Mouse (Mus musculus): Measurements from ENCODE around the gene Capza1. TPM values are rescaled to one million over a fixed set of nuclear protein-coding genes. Genes with fewer than 3 reads are reported as not detected.
A peak's percentile ranks its signal among the peaks of the same experiment; 100 is the strongest.
"Not testable (repeated sequence)": the region's sequence is repeated elsewhere in the genome, so short reads cannot be mapped to it uniquely, and the experiment has no call there.

Capza1 gene
- polyA plus RNA-seq, 1 experiment from 2014 or later: 149 TPM

GRCm38 (mm10) chr3:104822413-104822812 lies 41.9 kb downstream of the Capza1 start:
- no peak overlapping the region for H3K4me2 ChIP-seq (ENCODE audit: low read length)
- H3K27me3 ChIP-seq (ENCODE audit: control insufficient read depth, insufficient read depth, low read depth, low read length): no peaks in the 10 kb centered on the region
- no peak for ATAC-seq
- 88% methylated on average over 3 of the region's 3 CpGs for WGBS
- peaks cover 10% of the 10 kb centered on the region; the same call in 1 of the 2 replicates for H3K36me3 ChIP-seq (ENCODE audit: control insufficient read depth, insufficient read depth, low read length)
- H3K4me3 ChIP-seq (ENCODE audit: low read depth, low read length): no peak overlapping the region
- H3K9ac ChIP-seq (ENCODE audit: low read depth, low read length): no peak overlapping the region
- H3K4me1 ChIP-seq (ENCODE audit: control insufficient read depth, insufficient read depth, low read length): peaks cover 4% of the 10 kb centered on the region; the same call in 1 of the 2 replicates
- no peak overlapping the region for H3K27ac ChIP-seq (ENCODE audit: low read length)
- no peaks in the 10 kb centered on the region for H3K9me3 ChIP-seq (replicated peaks; ENCODE audit: control insufficient read depth, low read length, poor library complexity, severe bottlenecking)

GRCm38 (mm10) chr3:104820426-104820825 lies 43.9 kb downstream of the Capza1 start:
- H3K9me3 ChIP-seq (replicated peaks; ENCODE audit: control insufficient read depth, low read length, poor library complexity, severe bottlenecking): no peaks in the 10 kb centered on the region
- H3K9ac ChIP-seq (ENCODE audit: low read depth, low read length): no peak overlapping the region
- H3K4me1 ChIP-seq (ENCODE audit: control insufficient read depth, insufficient read depth, low read length): peaks cover 8% of the 10 kb centered on the region
- H3K4me3 ChIP-seq (ENCODE audit: low read depth, low read length): no peak overlapping the region
- H3K27me3 ChIP-seq (ENCODE audit: control insufficient read depth, insufficient read depth, low read depth, low read length): no peaks in the 10 kb centered on the region
- ATAC-seq: no peak
- peaks cover 9% of the 10 kb centered on the region; the same call in 1 of the 2 replicates for H3K36me3 ChIP-seq (ENCODE audit: control insufficient read depth, insufficient read depth, low read length)
- WGBS: 45% methylated on average over 1 of the region's 1 CpGs
- no peak overlapping the region for H3K27ac ChIP-seq (ENCODE audit: low read length)
- no peak overlapping the region for H3K4me2 ChIP-seq (ENCODE audit: low read length)

GRCm38 (mm10) chr3:104818749-104819134 lies 45.6 kb downstream of the Capza1 start:
- no peaks in the 10 kb centered on the region for H3K27me3 ChIP-seq (ENCODE audit: control insufficient read depth, insufficient read depth, low read depth, low read length)
- peaks cover 8% of the 10 kb centered on the region for H3K4me1 ChIP-seq (ENCODE audit: control insufficient read depth, insufficient read depth, low read length)
- 6% methylated on average over 3 of the region's 3 CpGs for WGBS
- no peaks in the 10 kb centered on the region for H3K9me3 ChIP-seq (replicated peaks; ENCODE audit: control insufficient read depth, low read length, poor library complexity, severe bottlenecking)
- no peak overlapping the region for H3K9ac ChIP-seq (ENCODE audit: low read depth, low read length)
- H3K36me3 ChIP-seq (ENCODE audit: control insufficient read depth, insufficient read depth, low read length): peaks cover 8% of the 10 kb centered on the region; the same call in 1 of the 2 replicates
- H3K4me2 ChIP-seq (ENCODE audit: low read length): peak overlapping the region; percentile 96
- H3K27ac ChIP-seq (ENCODE audit: low read length): no peak overlapping the region
- H3K4me3 ChIP-seq (ENCODE audit: low read depth, low read length): peak overlapping the region; percentile 67
- no peak for ATAC-seq

DNA sequence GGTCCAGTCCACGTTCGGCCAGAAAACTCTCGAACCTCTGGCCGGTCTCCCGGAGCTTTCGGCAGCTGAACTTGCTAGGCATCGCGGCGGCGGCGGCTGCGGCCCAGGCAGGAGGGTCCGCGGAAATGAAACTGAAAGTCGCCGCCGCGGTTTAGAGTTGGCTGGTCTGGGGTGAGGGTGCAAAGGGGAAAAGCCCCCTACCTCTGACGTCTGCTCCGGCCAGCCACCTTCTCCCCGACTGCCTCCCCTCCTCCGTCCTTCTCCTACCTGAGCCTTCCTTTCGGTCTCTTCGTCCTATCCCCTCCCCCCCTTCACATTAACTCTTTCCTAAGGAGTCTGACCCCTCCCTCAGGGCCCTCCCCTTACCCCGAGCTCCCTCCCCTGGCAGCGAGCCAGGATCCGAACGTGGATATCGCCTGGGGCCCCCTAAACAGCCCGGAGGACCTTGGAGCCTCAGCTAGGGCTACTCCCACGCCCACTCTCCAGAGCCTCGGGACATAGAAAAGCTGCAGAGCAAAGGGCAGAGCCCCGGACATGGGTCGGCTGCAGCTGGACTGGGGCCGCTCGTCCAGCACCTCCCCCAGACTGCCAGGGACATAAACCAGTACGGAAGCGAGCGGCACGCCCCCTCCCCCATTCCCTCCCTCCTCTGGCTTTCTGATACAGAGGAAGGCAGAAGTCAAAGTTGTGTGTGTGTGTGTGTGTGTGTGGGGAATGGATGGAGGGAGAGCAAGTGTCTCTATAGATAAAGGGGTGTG lies 46.1 kb downstream of the Capza1 start, which contains the start of gene Mov10:
TSS of gene Mov10 (minus strand) at position 573 of the 758 bp plus-strand sequence.
- WGBS: under 1% methylated on average over 40 of the region's 40 CpGs
- Histone ChIP-seq H3K4me2 (ENCODE audit: low read length) (peak within 1 kb of the TSS; percentile 96), H3K9ac (ENCODE audit: low read depth, low read length) (peak within 1 kb of the TSS; percentile 64), H3K27me3 (ENCODE audit: control insufficient read depth, insufficient read depth, low read depth, low read length) (no peaks in the 10 kb centered on the region), H3K27ac (ENCODE audit: low read length) (peak within 1 kb of the TSS; percentile 17), H3K4me1 (ENCODE audit: control insufficient read depth, insufficient read depth, low read length) (peaks cover 8% of the 10 kb centered on the region), H3K9me3 (replicated peaks; ENCODE audit: control insufficient read depth, low read length, poor library complexity, severe bottlenecking) (no peaks in the 10 kb centered on the region), H3K4me3 (ENCODE audit: low read depth, low read length) (peak within 1 kb of the TSS; percentile 67), H3K36me3 (ENCODE audit: control insufficient read depth, insufficient read depth, low read length) (peaks cover 8% of the 10 kb centered on the region; the same call in 1 of the 2 replicates)
- peak; percentile 78 for ATAC-seq

DNA sequence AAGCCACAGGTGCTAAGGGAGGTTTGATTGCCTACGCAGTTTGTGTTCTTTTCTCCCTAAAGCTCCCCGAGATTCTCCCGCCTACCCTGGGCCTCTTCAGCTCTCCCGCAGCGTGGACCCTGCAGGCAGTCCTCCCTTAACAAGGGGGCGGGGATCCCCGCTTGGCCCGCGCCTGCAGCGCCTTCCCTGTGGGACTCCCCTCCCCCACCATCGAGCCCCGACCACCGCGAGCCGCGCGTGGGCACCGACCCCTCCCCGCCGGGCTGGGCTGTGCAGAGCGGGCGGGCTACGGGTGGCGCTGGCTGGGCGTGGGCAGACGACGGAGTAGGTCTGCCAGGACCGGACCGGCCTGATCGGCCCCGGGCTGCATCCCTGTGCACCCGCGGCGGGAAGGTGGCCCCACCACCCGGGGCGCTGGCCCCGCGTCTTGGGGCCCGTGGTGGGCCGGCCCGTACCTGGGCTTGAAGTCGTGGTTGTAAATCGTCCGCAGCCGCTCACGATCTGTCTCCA lies 46.8 kb downstream of the Capza1 start:
- H3K9me3 ChIP-seq (replicated peaks; ENCODE audit: control insufficient read depth, low read length, poor library complexity, severe bottlenecking): no peaks in the 10 kb centered on the region
- H3K4me1 ChIP-seq (ENCODE audit: control insufficient read depth, insufficient read depth, low read length): peaks cover 8% of the 10 kb centered on the region
- H3K4me3 ChIP-seq (ENCODE audit: low read depth, low read length): peak overlapping the region; percentile 67
- no peaks in the 10 kb centered on the region for H3K27me3 ChIP-seq (ENCODE audit: control insufficient read depth, insufficient read depth, low read depth, low read length)
- peaks cover 8% of the 10 kb centered on the region; the same call in 1 of the 2 replicates for H3K36me3 ChIP-seq (ENCODE audit: control insufficient read depth, insufficient read depth, low read length)
- H3K27ac ChIP-seq (ENCODE audit: low read length): peak overlapping the region; percentile 17
- H3K9ac ChIP-seq (ENCODE audit: low read depth, low read length): peak overlapping the region; percentile 64
- WGBS: under 1% methylated on average over 46 of the region's 46 CpGs
- H3K4me2 ChIP-seq (ENCODE audit: low read length): peak overlapping the region; percentile 96
- peak; percentile 88 for ATAC-seq

- peaks cover 8% of the 10 kb centered on the region for H3K4me1 ChIP-seq (ENCODE audit: control insufficient read depth, insufficient read depth, low read length)
- no peak for ATAC-seq
- H3K4me2 ChIP-seq (ENCODE audit: low read length): no peak overlapping the region
- H3K27me3 ChIP-seq (ENCODE audit: control insufficient read depth, insufficient read depth, low read depth, low read length): no peaks in the 10 kb centered on the region
- H3K4me3 ChIP-seq (ENCODE audit: low read depth, low read length): no peak overlapping the region
- 96% methylated on average over 7 of the region's 7 CpGs for WGBS
- H3K9me3 ChIP-seq (replicated peaks; ENCODE audit: control insufficient read depth, low read length, poor library complexity, severe bottlenecking): no peaks in the 10 kb centered on the region
- H3K36me3 ChIP-seq (ENCODE audit: control insufficient read depth, insufficient read depth, low read length): peaks cover 4% of the 10 kb centered on the region; the same call in 1 of the 2 replicates
- H3K27ac ChIP-seq (ENCODE audit: low read length): no peak overlapping the region
- no peak overlapping the region for H3K9ac ChIP-seq (ENCODE audit: low read depth, low read length)
Measured at GRCm38 (mm10) chr3:104816130-104816529, 48.2 kb downstream of the Capza1 start.

- 88% methylated on average over 2 of the region's 2 CpGs for WGBS
- no peak for ATAC-seq
Measured at GRCm38 (mm10) chr3:104815346-104815745, 49.0 kb downstream of the Capza1 start.

GRCm38 (mm10) chr3:104814746-104815145 lies 49.6 kb downstream of the Capza1 start:
- Histone ChIP-seq H3K4me2 (ENCODE audit: low read length) (no peak overlapping the region), H3K4me3 (ENCODE audit: low read depth, low read length) (no peak overlapping the region), H3K36me3 (ENCODE audit: control insufficient read depth, insufficient read depth, low read length) (no peaks in the 10 kb centered on the region), H3K27ac (ENCODE audit: low read length) (no peak overlapping the region), H3K9me3 (replicated peaks; ENCODE audit: control insufficient read depth, low read length, poor library complexity, severe bottlenecking) (no peaks in the 10 kb centered on the region), H3K9ac (ENCODE audit: low read depth, low read length) (no peak overlapping the region), H3K4me1 (ENCODE audit: control insufficient read depth, insufficient read depth, low read length) (peaks cover 8% of the 10 kb centered on the region), H3K27me3 (ENCODE audit: control insufficient read depth, insufficient read depth, low read depth, low read length) (no peaks in the 10 kb centered on the region)
- no peak for ATAC-seq
- 100% methylated on average over 1 of the region's 1 CpGs for WGBS

More at GRCm38 (mm10) chr3:104815346-104815745, 49.0 kb downstream of the Capza1 start:
- H3K9ac ChIP-seq (ENCODE audit: low read depth, low read length): no peak overlapping the region
- H3K36me3 ChIP-seq (ENCODE audit: control insufficient read depth, insufficient read depth, low read length): no peaks in the 10 kb centered on the region
- H3K4me3 ChIP-seq (ENCODE audit: low read depth, low read length): no peak overlapping the region
- H3K27ac ChIP-seq (ENCODE audit: low read length): no peak overlapping the region
- no peaks in the 10 kb centered on the region for H3K9me3 ChIP-seq (replicated peaks; ENCODE audit: control insufficient read depth, low read length, poor library complexity, severe bottlenecking)
- no peaks in the 10 kb centered on the region for H3K27me3 ChIP-seq (ENCODE audit: control insufficient read depth, insufficient read depth, low read depth, low read length)
- no peak overlapping the region for H3K4me2 ChIP-seq (ENCODE audit: low read length)
- peaks cover 8% of the 10 kb centered on the region for H3K4me1 ChIP-seq (ENCODE audit: control insufficient read depth, insufficient read depth, low read length)

DNA sequence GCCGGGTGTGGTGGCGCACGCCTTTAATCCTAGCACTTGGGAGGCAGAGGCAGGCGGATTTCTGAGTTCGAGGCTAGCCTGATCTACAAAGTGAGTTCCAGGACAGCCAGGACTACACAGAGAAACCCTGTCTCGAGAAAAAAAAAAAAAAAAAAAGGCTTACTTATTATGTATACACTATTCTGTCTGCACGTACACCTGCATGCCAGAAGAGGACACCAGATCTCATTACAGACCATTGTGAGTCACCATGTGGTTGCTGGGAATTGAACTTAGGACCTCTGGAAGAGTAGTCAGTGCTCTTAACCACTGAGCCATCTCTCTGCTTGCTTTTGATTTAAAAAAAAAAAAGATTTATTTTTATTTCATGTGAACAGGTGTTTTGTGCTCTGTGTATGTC lies 51.1 kb downstream of the Capza1 start:
- 96% methylated on average over 7 of the region's 7 CpGs for WGBS
- not testable (repeated sequence) for H3K27ac ChIP-seq (ENCODE audit: low read length)

More for the DNA sequence above, 51.1 kb downstream of the Capza1 start:
- H3K9me3 ChIP-seq (replicated peaks; ENCODE audit: control insufficient read depth, low read length, poor library complexity, severe bottlenecking); H3K4me1 ChIP-seq (ENCODE audit: control insufficient read depth, insufficient read depth, low read length); H3K9ac ChIP-seq (ENCODE audit: low read depth, low read length); H3K4me3 ChIP-seq (ENCODE audit: low read depth, low read length); H3K4me2 ChIP-seq (ENCODE audit: low read length); ATAC-seq; H3K27me3 ChIP-seq (ENCODE audit: control insufficient read depth, insufficient read depth, low read depth, low read length); H3K36me3 ChIP-seq (ENCODE audit: control insufficient read depth, insufficient read depth, low read length): not testable (repeated sequence)

Measured in midbrain, embryonic 16.5 days (tissue).